Comparison of ENCODE assay signal across 18 mouse cellular contexts in genomic region chr11:97196541-97196940, GRCm38 (mm10). TPM values are rescaled to one million over a fixed set of nuclear protein-coding genes. Genes with fewer than 3 reads are reported as not detected.
DNase-seq lines count a peak whose midpoint lies in the region; ATAC-seq lines count a peak whose summit lies in the region.
"Had no signal": no experiment of that assay in that cellular context is flagged by ENCODE, and none has a peak within 500 bp of the region (broad histone marks: within the 10 kb centered on the region; RNA-seq: fewer than 3 reads in every experiment).

No protein-coding gene starts in this region.

- no peak for ATAC-seq in monocyte, adult 5-6 weeks (replicated peaks; ENCODE audit: insufficient number of reproducible peaks, low FRiP score, low TSS enrichment, poor library complexity, severe bottlenecking)
- no peak for ATAC-seq in erythroblast, adult 5-6 weeks (replicated peaks; ENCODE audit: low FRiP score, poor library complexity, severe bottlenecking)
- ATAC-seq: forebrain, embryonic 16.5 days; inflammation-experienced regulatory T-cells, adult 6 months; midbrain, embryonic 13.5 days had no signal

- DNase-seq in cerebellum, postnatal 10 days, result peak; percentile 37 to 53
- no peak for DNase-seq in cerebellum, adult 9-10 months
- peak; percentile 20 for DNase-seq in kidney, postnatal 14 days
- DNase-seq in kidney, adult 11 months, result no peak
- peak; percentile 73 for DNase-seq in ZHBTc4 (ENCODE audit: low read depth, low spot score)
- DNase-seq: adrenal gland, postnatal 10 days; cerebellum, adult 8-10 months; embryo, embryonic 11 days; heart, postnatal 14 days; layer of hippocampus, postnatal 36 days; liver; lung, adult 2 months; lung, postnatal 10 days had no signal

RNA-seq across cellular contexts. Expression of gene Kpnb1, which starts 8.9 kb away (rescaled TPM):
- 192 to 282 TPM (median 240 TPM) in 3 replicates for total RNA-seq in monocyte, adult 5-6 weeks (2017)
- total RNA-seq in erythroblast, adult 5-6 weeks (2015; ENCODE audit: low replicate concordance), result 30.6 and 42.6 TPM in 2 replicates
- total RNA-seq in erythroblast, adult 5-6 weeks (2017; ENCODE audit: low replicate concordance), result 102 and 119 TPM in 2 replicates

RNA-seq across cellular contexts. Expression of gene Tbkbp1, which starts 45.2 kb away (rescaled TPM):
- 23.2 to 34.3 TPM (median 24.7 TPM) in 3 replicates for total RNA-seq in monocyte, adult 5-6 weeks (2017)
- 0.96 and 2.7 TPM in 2 replicates for total RNA-seq in erythroblast, adult 5-6 weeks (2015; ENCODE audit: low replicate concordance)
- 0.70 and 6.3 TPM in 2 replicates for total RNA-seq in erythroblast, adult 5-6 weeks (2017; ENCODE audit: low replicate concordance)

Comparison
In these comparisons a context has a peak if more than half of its experiments do, and no peak if none do; other contexts are left out.
1. DNase-seq: peak in cerebellum, postnatal 10 days (2 of 2), kidney, postnatal 14 days (single experiment) and ZHBTc4 (single experiment); none in cerebellum, adult 9-10 months (single experiment) and kidney, adult 11 months (single experiment).